Mouse (Mus musculus): ENCODE measurements at regions not wholly inside any gene's neighbourhood (a gene's known extent, or its start where the extent isn't known, plus 50 kb on each side); places are given as distances from the start of the nearest gene placed in this dataset.

DNA sequence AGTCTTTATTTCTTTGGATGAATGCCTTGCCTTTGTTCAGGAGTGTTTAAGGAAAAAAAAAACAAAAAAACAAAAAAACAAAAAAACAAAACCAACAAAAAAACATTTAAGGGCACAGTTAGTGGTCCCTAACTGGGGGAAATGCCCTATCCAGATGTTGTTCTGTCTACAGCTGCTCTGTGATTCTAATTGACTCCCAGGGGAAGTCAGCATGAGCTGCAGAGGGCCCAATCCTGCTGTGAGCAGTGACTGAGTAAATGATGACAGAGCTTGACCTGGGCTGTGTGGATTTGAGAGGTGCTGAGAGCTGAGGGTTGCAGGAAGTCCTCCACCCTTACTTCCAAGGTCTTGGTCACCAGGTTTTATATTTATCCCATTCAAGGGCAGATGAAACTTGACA is 812.5 kb downstream of the Robo1 start:
- TF ChIP-seq CTCF (IDR thresholded peaks at IDR 0.05; ENCODE audit: low read depth) (no peak), EP300 (IDR thresholded peaks at IDR 0.05; ENCODE audit: low read depth) (no peak)

All from liver, embryonic 14.5 days (tissue).